Mouse (Mus musculus) E14TG2a.4 (cell line): ENCODE results near the gene Pde4c.

Experiments used
- CTCF ChIP-seq: conservative IDR thresholded peaks from 2 replicates; pipeline ENCODE4 v1.5.1; 2014; ENCODE audit warnings: low read length
- POU5F1 ChIP-seq: IDR thresholded peaks from 2 replicates; pipeline ENCODE4 v1.6.1; 2014; ENCODE audit warnings: low read length, borderline replicate concordance

- TF ChIP-seq CTCF (no peak), POU5F1 (no peak)
These were observed 35.9 kb upstream of the Pde4c start for GRCm38 (mm10) chr8:70687576-70687975.
